Mouse (Mus musculus) hindlimb bud, embryonic 11.5 days (tissue): ENCODE measurements around the gene Exosc5.
A peak's percentile ranks its signal among the peaks of the same experiment; 100 is the strongest.

Experiments used
- DNase-seq: peaks from one replicate; pipeline ENCODE4 v3.0.0-alpha.2; 2012; ENCODE audit warnings: low read depth, low spot score; ENCODE audit errors: extremely low spot score

Gene Exosc5

GRCm38 (mm10) chr7:25658657-25659472 lies at the start of gene Exosc5, which contains the start of gene Bckdha:
Gene Exosc5, plus strand, starts transcription at chr7:25659164.
Gene Bckdha, minus strand, starts transcription at chr7:25658981.
- DNase-seq = peak; percentile 99

GRCm38 (mm10) chr7:25610056-25610455 lies 48.9 kb upstream of the Exosc5 start:
- DNase-seq = no peak

GRCm38 (mm10) chr7:25611501-25611900 lies 47.5 kb upstream of the Exosc5 start:
- DNase-seq = no peak

- DNase-seq = no peak
Measured at GRCm38 (mm10) chr7:25614086-25614485, 44.9 kb upstream of the Exosc5 start.

GRCm38 (mm10) chr7:25614831-25615705 lies 43.9 kb upstream of the Exosc5 start:
- DNase-seq = no peak

- DNase-seq = no peak
Measured at GRCm38 (mm10) chr7:25615706-25616011, 43.3 kb upstream of the Exosc5 start, which contains the start of gene Erich4. Gene Erich4, minus strand, starts transcription at chr7:25615892.

- no peak for DNase-seq
Measured at GRCm38 (mm10) chr7:25617376-25618160, 41.4 kb upstream of the Exosc5 start.

- peak; percentile 79 for DNase-seq
Measured at GRCm38 (mm10) chr7:25618865-25619721, 39.9 kb upstream of the Exosc5 start, which contains the start of gene Dmac2. Gene Dmac2, plus strand, starts transcription at chr7:25619414.

GRCm38 (mm10) chr7:25619722-25619991 lies 39.3 kb upstream of the Exosc5 start:
- no peak for DNase-seq

GRCm38 (mm10) chr7:25620101-25620500 lies 38.9 kb upstream of the Exosc5 start:
- DNase-seq = no peak

- no peak for DNase-seq
Measured at GRCm38 (mm10) chr7:25620751-25621150, 38.2 kb upstream of the Exosc5 start.

GRCm38 (mm10) chr7:25623857-25624370 lies 35.0 kb upstream of the Exosc5 start:
- no peak for DNase-seq

- DNase-seq = no peak
Measured at GRCm38 (mm10) chr7:25624851-25625250, 34.1 kb upstream of the Exosc5 start.

GRCm38 (mm10) chr7:25625594-25626250 lies 33.2 kb upstream of the Exosc5 start:
- DNase-seq = no peak

- DNase-seq = no peak
Measured at GRCm38 (mm10) chr7:25626509-25627430, 32.2 kb upstream of the Exosc5 start, which contains the start of gene B3gnt8. Gene B3gnt8, plus strand, starts transcription at chr7:25626654.

- no peak for DNase-seq
Measured at GRCm38 (mm10) chr7:25627431-25628322, 31.3 kb upstream of the Exosc5 start.

GRCm38 (mm10) chr7:25628323-25628620 lies 30.7 kb upstream of the Exosc5 start:
- DNase-seq = no peak

- no peak for DNase-seq
Measured at GRCm38 (mm10) chr7:25632679-25633078, 26.3 kb upstream of the Exosc5 start.
